Mouse (Mus musculus) erythroblast, adult 5-6 weeks (primary cell): ENCODE data around the gene Rab4b. TPM values are rescaled to one million over a fixed set of nuclear protein-coding genes. Genes with fewer than 3 reads are reported as not detected.

Experiments used
- ATAC-seq: replicated peaks from 2 replicates; pipeline ENCODE4 v1.8.0; 2016; ENCODE audit warnings: moderate number of reproducible peaks, mild to moderate bottlenecking, moderate TSS enrichment, inconsistent platforms; ENCODE audit not compliant: poor library complexity, low FRiP score, severe bottlenecking
- total RNA-seq, 2 experiments: library from RNA; stranded (forward) in 1 of 2; stranded (reverse) in 1 of 2; fragments of 150-400 nt in 1 of 2; fragments of 200-764, 138-1000 nt in 1 of 2; gene quantifications; 2 replicates each; pipeline versions ENCODE4 v1.2.3 to v1.2.4; 2015 to 2017; ENCODE audit warnings: low replicate concordance in 2 of 2

The Rab4b gene
- total RNA-seq, 2 experiments from 2014 or later, result 4.0 to 11.1 TPM

DNA sequence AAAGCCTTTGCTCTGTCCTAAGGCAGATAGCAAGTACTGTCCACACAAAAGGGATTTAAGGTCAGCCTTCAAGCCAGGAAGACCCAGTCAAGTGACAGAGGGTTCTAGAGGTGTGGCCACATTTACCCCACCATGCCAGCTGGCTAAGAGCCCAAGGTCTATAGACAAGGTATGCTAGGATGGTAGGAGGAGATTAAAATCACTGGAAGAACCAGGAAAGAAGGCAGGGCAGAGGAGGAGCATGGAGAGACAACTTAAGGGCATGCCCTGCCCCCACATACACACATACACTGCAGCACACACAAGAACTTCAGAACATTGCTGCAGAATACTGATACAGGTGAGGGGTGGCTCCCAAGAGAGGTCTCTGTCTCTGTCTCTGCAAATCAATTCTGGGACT, 59.0 kb downstream of the Rab4b start, which contains the start of gene Cyp2f2:
TSS of gene Cyp2f2 (plus strand) at position 234 of the 400 bp plus-strand sequence.
- ATAC-seq, result no peak

Other genes with a start within 250 kb of the Rab4b start
- not detected in 2 replicates for gene Cyp2a22, start 239.5 kb downstream of the Rab4b start, total RNA-seq (2015; ENCODE audit: low replicate concordance)
- not detected in 2 replicates for gene Cyp2a22, start 239.5 kb downstream of the Rab4b start, total RNA-seq (2017; ENCODE audit: low replicate concordance)
- not detected in 2 replicates for gene Cyp2a12, start 149.8 kb downstream of the Rab4b start, total RNA-seq (2015; ENCODE audit: low replicate concordance)
- gene Cyp2a12, start 149.8 kb downstream of the Rab4b start, total RNA-seq (2017; ENCODE audit: low replicate concordance), result not detected in 2 replicates
- not detected in 2 replicates for gene Cyp2f2, start 59.0 kb downstream of the Rab4b start, total RNA-seq (2015; ENCODE audit: low replicate concordance)
- not detected in 2 replicates for gene Cyp2f2, start 59.0 kb downstream of the Rab4b start, total RNA-seq (2017; ENCODE audit: low replicate concordance)
- not detected in 2 replicates for gene Cyp2t4, start 25.2 kb downstream of the Rab4b start, total RNA-seq (2015; ENCODE audit: low replicate concordance)
- not detected in 2 replicates for gene Cyp2t4, start 25.2 kb downstream of the Rab4b start, total RNA-seq (2017; ENCODE audit: low replicate concordance)
- 1.3 and 7.7 TPM in 2 replicates for gene Egln2, start 12.1 kb downstream of the Rab4b start, total RNA-seq (2015; ENCODE audit: low replicate concordance)
- 7.6 and 10.0 TPM in 2 replicates for gene Egln2, start 12.1 kb downstream of the Rab4b start, total RNA-seq (2017; ENCODE audit: low replicate concordance)
- not detected in 2 replicates for gene Gm21983, start 2.2 kb upstream of the Rab4b start, total RNA-seq (2015; ENCODE audit: low replicate concordance)
- not detected in 2 replicates for gene Gm21983, start 2.2 kb upstream of the Rab4b start, total RNA-seq (2017; ENCODE audit: low replicate concordance)
- not detected in 2 replicates for gene Mia, start 2.3 kb upstream of the Rab4b start, total RNA-seq (2015; ENCODE audit: low replicate concordance)
- gene Mia, start 2.3 kb upstream of the Rab4b start, total RNA-seq (2017; ENCODE audit: low replicate concordance), result not detected in 2 replicates
- 0.63 and 2.3 TPM in 2 replicates for gene BC024978, start 16.9 kb upstream of the Rab4b start, total RNA-seq (2015; ENCODE audit: low replicate concordance)
- gene BC024978, start 16.9 kb upstream of the Rab4b start, total RNA-seq (2017; ENCODE audit: low replicate concordance), result 0.34 and 0.84 TPM in 2 replicates
- 30.3 and 43.2 TPM in 2 replicates for gene Snrpa, start 17.4 kb upstream of the Rab4b start, total RNA-seq (2015; ENCODE audit: low replicate concordance)
- 12.7 and 19.5 TPM in 2 replicates for gene Snrpa, start 17.4 kb upstream of the Rab4b start, total RNA-seq (2017; ENCODE audit: low replicate concordance)
- gene Itpkc, start 49.8 kb upstream of the Rab4b start, total RNA-seq (2015; ENCODE audit: low replicate concordance), result 2.3 TPM in 1 of 2 replicates, not detected in the other
- 0.60 and 1.5 TPM in 2 replicates for gene Itpkc, start 49.8 kb upstream of the Rab4b start, total RNA-seq (2017; ENCODE audit: low replicate concordance)
- gene Coq8b, start 54.1 kb upstream of the Rab4b start, total RNA-seq (2015; ENCODE audit: low replicate concordance), result 2.1 and 3.5 TPM in 2 replicates
- 2.9 and 4.5 TPM in 2 replicates for gene Coq8b, start 54.1 kb upstream of the Rab4b start, total RNA-seq (2017; ENCODE audit: low replicate concordance)
- gene Numbl, start 79.5 kb upstream of the Rab4b start, total RNA-seq (2015; ENCODE audit: low replicate concordance), result 0.42 and 0.58 TPM in 2 replicates
- gene Numbl, start 79.5 kb upstream of the Rab4b start, total RNA-seq (2017; ENCODE audit: low replicate concordance), result 0.17 and 1.5 TPM in 2 replicates
- gene Ltbp4, start 158.8 kb upstream of the Rab4b start, total RNA-seq (2015; ENCODE audit: low replicate concordance), result not detected in 2 replicates
- gene Ltbp4, start 158.8 kb upstream of the Rab4b start, total RNA-seq (2017; ENCODE audit: low replicate concordance), result 1.2 TPM in 1 of 2 replicates, not detected in the other
- gene Shkbp1, start 177.1 kb upstream of the Rab4b start, total RNA-seq (2015; ENCODE audit: low replicate concordance), result 9.0 and 13.3 TPM in 2 replicates
- gene Shkbp1, start 177.1 kb upstream of the Rab4b start, total RNA-seq (2017; ENCODE audit: low replicate concordance), result 3.4 and 10.0 TPM in 2 replicates
- gene Gm20479, start 178.5 kb upstream of the Rab4b start, total RNA-seq (2015; ENCODE audit: low replicate concordance), result not detected in 2 replicates
- not detected in 2 replicates for gene Gm20479, start 178.5 kb upstream of the Rab4b start, total RNA-seq (2017; ENCODE audit: low replicate concordance)